Mouse (Mus musculus): ENCODE measurements around the gene Rap1gds1. TPM values are rescaled to one million over a fixed set of nuclear protein-coding genes. Genes with fewer than 3 reads are reported as not detected.

Gene Rap1gds1
- polyA plus RNA-seq, 1 experiment = 25.5 TPM

DNA sequence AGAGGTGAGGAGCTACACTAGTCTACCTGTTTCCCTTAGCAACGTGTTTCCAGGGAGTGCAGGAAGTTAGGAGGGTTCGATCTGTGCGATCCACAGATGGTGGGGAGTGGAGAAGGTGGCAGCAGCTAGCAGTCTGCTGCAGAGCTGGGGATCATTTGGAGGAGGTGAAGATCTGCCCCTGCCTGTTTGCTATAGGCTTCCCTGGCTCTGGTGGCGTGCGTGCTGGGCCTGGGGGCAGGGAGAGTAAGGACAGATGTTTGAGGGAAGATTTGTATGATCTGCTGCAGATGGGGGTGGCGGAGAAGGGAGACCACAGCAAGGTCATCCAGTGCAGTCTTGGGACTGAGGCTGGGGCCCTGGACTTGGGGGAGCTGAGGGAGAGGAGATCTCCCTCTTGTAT, 72.2 kb downstream of the Rap1gds1 start:
- DNase-seq = no peak
- WGBS = 94% methylated on average over 6 of the region's 6 CpGs
- H3K27me3 ChIP-seq (ENCODE audit: control insufficient read depth, insufficient read depth, low read length) = no peaks in the 10 kb centered on the region
- H3K36me3 ChIP-seq (ENCODE audit: control insufficient read depth, insufficient read depth, low read length) = no peaks in the 10 kb centered on the region
- no peak overlapping the region for H3K27ac ChIP-seq (ENCODE audit: control insufficient read depth, insufficient read depth, low read length)
- no peak overlapping the region for H3K4me3 ChIP-seq (ENCODE audit: control insufficient read depth, insufficient read depth, low read length)
- H3K4me1 ChIP-seq (replicated peaks; ENCODE audit: control insufficient read depth, insufficient read depth, low read length) = peaks cover 6% of the 10 kb centered on the region
- TF ChIP-seq POLR2A (IDR thresholded peaks at IDR 0.05; ENCODE audit: control insufficient read depth, extremely low read depth, insufficient read depth, low read length, poor library complexity) (no peak), CTCF (IDR thresholded peaks at IDR 0.05; ENCODE audit: borderline replicate concordance, control insufficient read depth, extremely low read depth, insufficient read depth, low read length, poor library complexity) (no peak)

DNA sequence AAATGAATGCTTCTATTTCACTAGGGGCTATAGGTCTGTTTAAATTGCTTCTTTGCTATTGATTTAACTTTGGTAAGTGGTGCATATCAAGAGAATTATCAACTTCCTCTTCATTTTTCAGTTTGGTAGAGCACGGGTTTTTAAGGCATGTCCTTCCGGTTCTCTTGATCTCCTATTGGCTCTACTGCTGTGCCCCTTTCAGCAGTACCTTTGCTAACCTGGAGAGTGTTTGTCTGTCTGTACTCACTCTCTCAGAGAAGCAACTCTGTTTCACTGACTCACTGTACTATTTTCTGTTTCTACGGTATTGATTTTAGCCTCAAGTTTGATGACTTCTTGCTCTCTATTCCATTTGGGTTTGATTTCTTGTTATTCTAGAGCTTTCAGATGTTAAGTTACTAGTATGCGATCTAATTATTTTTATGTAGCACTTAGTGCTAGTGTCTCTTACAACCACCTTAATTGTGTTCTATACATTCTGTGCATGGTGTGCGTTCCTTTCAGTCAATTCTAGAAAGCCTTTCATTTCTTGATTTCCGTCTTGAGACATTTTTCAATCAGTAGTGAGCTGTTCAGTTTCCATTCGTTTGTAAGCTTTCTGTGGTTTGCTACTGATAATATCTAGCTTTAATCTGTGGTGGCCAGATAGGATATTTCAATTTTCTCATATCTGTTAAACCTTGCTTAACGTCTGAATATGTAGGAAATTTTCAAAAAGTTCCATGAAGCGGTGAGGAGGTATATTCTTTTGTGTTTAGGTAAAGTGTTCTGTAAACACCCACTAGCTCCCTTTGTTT, 74.7 kb downstream of the Rap1gds1 start:
- 66% methylated on average over 9 of the region's 9 CpGs for WGBS
- H3K27ac ChIP-seq (ENCODE audit: control insufficient read depth, insufficient read depth, low read length) = no peak overlapping the region
- TF ChIP-seq POLR2A (IDR thresholded peaks at IDR 0.05; ENCODE audit: control insufficient read depth, extremely low read depth, insufficient read depth, low read length, poor library complexity) = no peak
- no peak for TF ChIP-seq CTCF (IDR thresholded peaks at IDR 0.05; ENCODE audit: borderline replicate concordance, control insufficient read depth, extremely low read depth, insufficient read depth, low read length, poor library complexity)
- H3K4me1 ChIP-seq (replicated peaks; ENCODE audit: control insufficient read depth, insufficient read depth, low read length) = peaks cover 2% of the 10 kb centered on the region
- no peak overlapping the region for H3K4me3 ChIP-seq (ENCODE audit: control insufficient read depth, insufficient read depth, low read length)
- H3K36me3 ChIP-seq (ENCODE audit: control insufficient read depth, insufficient read depth, low read length) = no peaks in the 10 kb centered on the region
- DNase-seq = no peak
- no peaks in the 10 kb centered on the region for H3K27me3 ChIP-seq (ENCODE audit: control insufficient read depth, insufficient read depth, low read length)

DNA sequence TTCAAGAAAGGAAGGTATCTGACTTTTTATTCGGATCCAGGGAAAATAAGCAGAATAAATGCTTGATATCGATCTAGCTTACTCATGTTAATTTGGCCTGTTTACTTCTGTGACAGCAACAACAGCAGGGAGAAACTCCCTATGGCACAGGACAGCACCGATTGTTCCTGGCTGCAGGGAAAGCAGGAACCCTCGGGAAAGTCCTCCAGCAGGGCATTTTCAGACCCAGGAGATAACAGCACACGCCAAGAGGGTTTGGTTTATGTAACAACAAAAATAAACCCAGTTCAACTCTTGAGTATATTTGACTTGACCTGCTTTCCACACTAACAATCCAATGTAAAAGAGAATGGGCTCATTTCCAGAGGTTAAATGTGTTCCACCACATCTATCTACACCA, 81.5 kb downstream of the Rap1gds1 start:
- no peak overlapping the region for H3K27ac ChIP-seq (ENCODE audit: control insufficient read depth, insufficient read depth, low read length)
- no peaks in the 10 kb centered on the region for H3K36me3 ChIP-seq (ENCODE audit: control insufficient read depth, insufficient read depth, low read length)
- DNase-seq = no peak
- 95% methylated on average over 5 of the region's 5 CpGs for WGBS
- no peaks in the 10 kb centered on the region for H3K27me3 ChIP-seq (ENCODE audit: control insufficient read depth, insufficient read depth, low read length)
- TF ChIP-seq POLR2A (IDR thresholded peaks at IDR 0.05; ENCODE audit: control insufficient read depth, extremely low read depth, insufficient read depth, low read length, poor library complexity) (no peak), CTCF (IDR thresholded peaks at IDR 0.05; ENCODE audit: borderline replicate concordance, control insufficient read depth, extremely low read depth, insufficient read depth, low read length, poor library complexity) (no peak)
- H3K4me1 ChIP-seq (replicated peaks; ENCODE audit: control insufficient read depth, insufficient read depth, low read length) = no peaks in the 10 kb centered on the region; the same call in 1 of the 2 replicates
- H3K4me3 ChIP-seq (ENCODE audit: control insufficient read depth, insufficient read depth, low read length) = no peak overlapping the region

DNA sequence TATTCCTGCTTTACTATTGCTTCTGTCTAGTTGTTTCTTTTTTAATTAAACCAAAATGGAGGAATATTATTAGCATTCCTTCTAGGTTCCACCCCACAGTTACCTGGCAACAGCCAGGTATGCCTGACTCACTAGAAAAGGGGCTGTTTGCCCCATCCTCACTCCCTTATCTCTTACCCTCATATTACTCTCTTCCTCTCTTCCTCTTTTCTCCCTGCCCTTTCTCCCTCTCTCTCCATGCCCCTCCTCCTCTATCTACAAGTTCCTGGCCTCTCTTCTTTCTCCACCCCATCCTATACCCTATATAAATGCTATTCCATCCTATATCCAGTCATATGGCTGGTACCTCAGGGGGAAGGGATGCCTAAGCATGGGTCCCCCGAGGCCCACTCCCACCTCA, 83.6 kb downstream of the Rap1gds1 start:
- Histone ChIP-seq H3K4me1 (replicated peaks; ENCODE audit: control insufficient read depth, insufficient read depth, low read length) (no peaks in the 10 kb centered on the region; the same call in 1 of the 2 replicates), H3K27ac (ENCODE audit: control insufficient read depth, insufficient read depth, low read length) (no peak overlapping the region), H3K27me3 (ENCODE audit: control insufficient read depth, insufficient read depth, low read length) (no peaks in the 10 kb centered on the region), H3K36me3 (ENCODE audit: control insufficient read depth, insufficient read depth, low read length) (no peaks in the 10 kb centered on the region), H3K4me3 (ENCODE audit: control insufficient read depth, insufficient read depth, low read length) (no peak overlapping the region)
- WGBS = 97% methylated on average over 1 of the region's 1 CpGs
- no peak for DNase-seq
- TF ChIP-seq CTCF (IDR thresholded peaks at IDR 0.05; ENCODE audit: borderline replicate concordance, control insufficient read depth, extremely low read depth, insufficient read depth, low read length, poor library complexity) = no peak
- TF ChIP-seq POLR2A (IDR thresholded peaks at IDR 0.05; ENCODE audit: control insufficient read depth, extremely low read depth, insufficient read depth, low read length, poor library complexity) = no peak

DNA sequence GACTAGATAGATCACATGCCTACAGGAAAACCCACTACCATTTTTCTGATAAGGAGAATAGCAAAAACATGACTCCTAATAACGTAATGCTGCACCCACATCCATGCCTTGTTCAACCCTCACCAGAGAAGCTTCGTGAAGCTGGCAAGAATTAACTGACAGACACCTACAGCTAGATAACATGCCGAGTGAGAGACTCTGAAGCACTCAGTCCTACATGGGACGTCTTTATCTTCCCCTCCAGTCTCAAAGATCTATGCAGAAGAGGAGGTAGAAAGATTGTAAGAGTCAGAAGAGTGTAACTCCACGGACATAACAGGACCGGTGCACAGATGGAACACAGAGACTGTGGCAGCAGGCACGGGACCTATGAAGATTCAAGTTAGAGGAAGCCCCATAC, 85.9 kb downstream of the Rap1gds1 start:
- no peaks in the 10 kb centered on the region for H3K27me3 ChIP-seq (ENCODE audit: control insufficient read depth, insufficient read depth, low read length)
- H3K4me3 ChIP-seq (ENCODE audit: control insufficient read depth, insufficient read depth, low read length) = no peak overlapping the region
- WGBS = 99% methylated on average over 7 of the region's 7 CpGs
- no peak overlapping the region for H3K27ac ChIP-seq (ENCODE audit: control insufficient read depth, insufficient read depth, low read length)
- H3K36me3 ChIP-seq (ENCODE audit: control insufficient read depth, insufficient read depth, low read length) = no peaks in the 10 kb centered on the region
- TF ChIP-seq CTCF (IDR thresholded peaks at IDR 0.05; ENCODE audit: borderline replicate concordance, control insufficient read depth, extremely low read depth, insufficient read depth, low read length, poor library complexity) (no peak), POLR2A (IDR thresholded peaks at IDR 0.05; ENCODE audit: control insufficient read depth, extremely low read depth, insufficient read depth, low read length, poor library complexity) (no peak)
- no peak for DNase-seq
- no peaks in the 10 kb centered on the region; the same call in 1 of the 2 replicates for H3K4me1 ChIP-seq (replicated peaks; ENCODE audit: control insufficient read depth, insufficient read depth, low read length)

DNA sequence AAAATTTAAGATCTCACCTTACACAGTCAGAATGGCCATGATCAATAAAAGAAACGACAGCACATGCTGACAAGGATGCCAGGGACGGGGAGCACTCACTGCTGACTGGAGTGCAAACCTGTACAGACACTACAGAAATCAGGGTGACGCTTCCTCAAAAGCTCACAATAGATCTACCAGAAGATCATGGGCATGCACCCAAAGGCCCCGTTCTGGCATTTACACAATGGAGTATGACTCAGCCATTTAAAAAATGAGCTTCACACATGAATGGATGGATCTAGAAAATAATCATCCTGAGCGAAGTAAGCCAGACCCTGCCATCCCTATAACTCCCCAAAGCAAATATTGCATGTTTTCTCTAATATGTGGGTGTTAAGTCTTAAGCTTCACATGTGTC, 87.0 kb downstream of the Rap1gds1 start:
- 95% methylated on average over 5 of the region's 5 CpGs for WGBS
- no peaks in the 10 kb centered on the region for H3K36me3 ChIP-seq (ENCODE audit: control insufficient read depth, insufficient read depth, low read length)

More for the DNA sequence above, 87.0 kb downstream of the Rap1gds1 start:
- TF ChIP-seq POLR2A (IDR thresholded peaks at IDR 0.05; ENCODE audit: control insufficient read depth, extremely low read depth, insufficient read depth, low read length, poor library complexity) (no peak), CTCF (IDR thresholded peaks at IDR 0.05; ENCODE audit: borderline replicate concordance, control insufficient read depth, extremely low read depth, insufficient read depth, low read length, poor library complexity) (no peak)
- H3K27ac ChIP-seq (ENCODE audit: control insufficient read depth, insufficient read depth, low read length) = no peak overlapping the region
- no peaks in the 10 kb centered on the region for H3K27me3 ChIP-seq (ENCODE audit: control insufficient read depth, insufficient read depth, low read length)
- no peaks in the 10 kb centered on the region for H3K4me1 ChIP-seq (replicated peaks; ENCODE audit: control insufficient read depth, insufficient read depth, low read length)
- DNase-seq = no peak
- H3K4me3 ChIP-seq (ENCODE audit: control insufficient read depth, insufficient read depth, low read length) = no peak overlapping the region
